Mouse (Mus musculus) MEL (cell line): ENCODE results near the gene Aldh3b2. TPM values are rescaled to one million over a fixed set of nuclear protein-coding genes. Genes with fewer than 3 reads are reported as not detected.

ENCODE experiments used
- DNase-seq: peaks from one replicate; pipeline ENCODE4 v3.0.0; 2011; ENCODE audit warnings: low read depth, low spot score
- H3K27ac ChIP-seq: 2 replicates; pipeline ENCODE4 v1.5.1; 2012; ENCODE audit warnings: low read depth, mild to moderate bottlenecking, control low read depth, low read length, moderate library complexity; ENCODE audit not compliant: control insufficient read depth
- H3K27me3 ChIP-seq, 2 experiments: fragments of 150-350 bp in 1 of 2; sonication (generic) in 1 of 2; 2 replicates each; pipeline ENCODE4 v1.6.1; 2012; ENCODE audit warnings: low read length in 2 of 2, mild to moderate bottlenecking in 2 of 2, improper control_type of control experiment in 1 of 2, moderate library complexity in 1 of 2; ENCODE audit not compliant: insufficient read depth in 2 of 2, control insufficient read depth in 1 of 2
- H3K36me3 ChIP-seq, 2 experiments: 2 replicates each; pipeline ENCODE4 v1.6.1; 2012 to 2014; ENCODE audit warnings: low read length in 2 of 2, improper control_type of control experiment in 1 of 2, inconsistent platforms in 1 of 2, mild to moderate bottlenecking in 1 of 2; ENCODE audit not compliant: insufficient read depth in 2 of 2, control insufficient read depth in 1 of 2
- H3K4me1 ChIP-seq, 2 experiments: fragments of 150-350 bp in 1 of 2; sonication (generic) in 1 of 2; 2 replicates each; pipeline ENCODE4 v1.6.1; 2012; ENCODE audit warnings: low read length in 2 of 2, improper control_type of control experiment in 1 of 2, mild to moderate bottlenecking in 1 of 2; ENCODE audit not compliant: insufficient read depth in 2 of 2, control insufficient read depth in 1 of 2
- H3K4me3 ChIP-seq, 2 experiments: fragments of 150-350 bp in 1 of 2; sonication (generic) in 1 of 2; 2 replicates each; pipeline ENCODE4 v1.5.1; 2012; ENCODE audit warnings: low read depth in 2 of 2, low read length in 2 of 2, mild to moderate bottlenecking in 2 of 2, moderate library complexity in 2 of 2, control low read depth in 1 of 2, improper control_type of control experiment in 1 of 2; ENCODE audit not compliant: control insufficient read depth in 1 of 2, insufficient read depth in 1 of 2
- H3K79me2 ChIP-seq: 2 replicates; pipeline ENCODE4 v1.6.1; 2012; ENCODE audit warnings: mild to moderate bottlenecking, low read length, moderate library complexity; ENCODE audit not compliant: control insufficient read depth, poor library complexity, insufficient read depth
- H3K9ac ChIP-seq: 2 replicates; pipeline ENCODE4 v1.6.1; 2012; ENCODE audit warnings: low read depth, mild to moderate bottlenecking, control low read depth, low read length, moderate library complexity; ENCODE audit not compliant: control insufficient read depth, poor library complexity, severe bottlenecking
- H3K9me3 ChIP-seq: fragments of 150-350 bp; sonication (generic); replicated peaks from 2 replicates; pipeline ENCODE4 v1.6.1; 2012; ENCODE audit warnings: mild to moderate bottlenecking, low read length, improper control_type of control experiment, moderate library complexity; ENCODE audit not compliant: insufficient read depth
- CHD1 ChIP-seq: IDR thresholded peaks from 2 replicates; pipeline ENCODE4 v1.6.1; 2012; ENCODE audit warnings: low read depth, mild to moderate bottlenecking, inconsistent platforms, low read length, improper control_type of control experiment
- CHD2 ChIP-seq: IDR thresholded peaks from 2 replicates; pipeline ENCODE4 v1.6.1; 2011; ENCODE audit warnings: low read length, improper control_type of control experiment
- CTCF ChIP-seq, 3 experiments: IDR thresholded peaks in 2 of 3; conservative IDR thresholded peaks in 1 of 3; 2 replicates each; pipeline ENCODE4 v1.5.1; 2011 to 2012; ENCODE audit warnings: low read length in 3 of 3, low read depth in 2 of 3, mild to moderate bottlenecking in 2 of 3, improper control_type of control experiment in 1 of 3, inconsistent platforms in 1 of 3, mixed read lengths in 1 of 3, moderate library complexity in 1 of 3; ENCODE audit not compliant: control insufficient read depth in 1 of 3, insufficient read depth in 1 of 3, poor library complexity in 1 of 3, severe bottlenecking in 1 of 3
- ELF1 ChIP-seq: IDR thresholded peaks from 2 replicates; pipeline ENCODE4 v1.6.1; 2014; ENCODE audit warnings: low read depth, mild to moderate bottlenecking, inconsistent platforms, low read length, improper control_type of control experiment, moderate library complexity
- EP300 ChIP-seq, 2 experiments: IDR thresholded peaks; 2 replicates each; pipeline ENCODE4 v1.6.1; 2011; ENCODE audit warnings: improper control_type of control experiment in 2 of 2, low read length in 2 of 2, low read depth in 1 of 2, mild to moderate bottlenecking in 1 of 2
- GATA1 ChIP-seq: IDR thresholded peaks from 2 replicates; pipeline ENCODE4 v1.6.1; 2011; ENCODE audit warnings: low read depth, low read length, improper control_type of control experiment
- HCFC1 ChIP-seq: IDR thresholded peaks from 2 replicates; pipeline ENCODE4 v1.6.1; 2012; ENCODE audit warnings: low read depth, mild to moderate bottlenecking, inconsistent platforms, low read length, improper control_type of control experiment, moderate library complexity
- JUND ChIP-seq: IDR thresholded peaks from 2 replicates; pipeline ENCODE4 v1.6.1; 2011; ENCODE audit warnings: low read depth, mild to moderate bottlenecking, improper control_type of control experiment, low read length
- KAT2A ChIP-seq: conservative IDR thresholded peaks from 2 replicates; pipeline ENCODE4 v1.6.1; 2012; ENCODE audit warnings: low read depth, low read length, improper control_type of control experiment, inconsistent platforms
- MAFK ChIP-seq: IDR thresholded peaks from 2 replicates; pipeline ENCODE4 v1.6.1; 2011; ENCODE audit warnings: low read depth, mild to moderate bottlenecking, low read length, improper control_type of control experiment, borderline replicate concordance
- MAX ChIP-seq: IDR thresholded peaks from 2 replicates; pipeline ENCODE4 v1.6.1; 2011; ENCODE audit warnings: low read length, improper control_type of control experiment
- MAZ ChIP-seq: IDR thresholded peaks from 2 replicates; pipeline ENCODE4 v1.6.1; 2012; ENCODE audit warnings: low read depth, mild to moderate bottlenecking, inconsistent platforms, low read length, improper control_type of control experiment
- MEF2A ChIP-seq: IDR thresholded peaks from 2 replicates; pipeline ENCODE4 v1.6.1; 2014; ENCODE audit warnings: low read depth, mild to moderate bottlenecking, inconsistent platforms, low read length, improper control_type of control experiment; ENCODE audit not compliant: poor library complexity, insufficient replicate concordance, severe bottlenecking; ENCODE audit errors: extremely low read depth
- MXI1 ChIP-seq: IDR thresholded peaks from 2 replicates; pipeline ENCODE4 v1.6.1; 2011; ENCODE audit warnings: mild to moderate bottlenecking, low read depth, low read length, improper control_type of control experiment
- MYB ChIP-seq: IDR thresholded peaks from 2 replicates; pipeline ENCODE4 v1.6.1; 2011; ENCODE audit warnings: mild to moderate bottlenecking, low read depth, low read length, improper control_type of control experiment
- NELFE ChIP-seq: IDR thresholded peaks from 2 replicates; pipeline ENCODE4 v1.6.1; 2011; ENCODE audit warnings: low read depth, low read length, improper control_type of control experiment
- POLR2A ChIP-seq, 2 experiments: IDR thresholded peaks; 2 replicates each; pipeline ENCODE4 v1.6.1; 2011 to 2012; ENCODE audit warnings: low read length in 2 of 2, mild to moderate bottlenecking in 2 of 2, control low read depth in 1 of 2, improper control_type of control experiment in 1 of 2, low read depth in 1 of 2, moderate library complexity in 1 of 2; ENCODE audit not compliant: control insufficient read depth in 1 of 2, insufficient read depth in 1 of 2, poor library complexity in 1 of 2
- POLR2AphosphoS2 ChIP-seq: IDR thresholded peaks from 2 replicates; pipeline ENCODE4 v1.6.1; 2011; ENCODE audit warnings: low read length, improper control_type of control experiment
- POLR2AphosphoS5 ChIP-seq: IDR thresholded peaks from 2 replicates; pipeline ENCODE4 v1.6.1; 2012; ENCODE audit warnings: low read depth, borderline replicate concordance, mild to moderate bottlenecking, inconsistent platforms, low read length, moderate library complexity, mixed read lengths
- RAD21 ChIP-seq: IDR thresholded peaks from 2 replicates; pipeline ENCODE4 v1.6.1; 2011; ENCODE audit warnings: mild to moderate bottlenecking, low read depth, low read length, improper control_type of control experiment
- RCOR1 ChIP-seq: IDR thresholded peaks from 2 replicates; pipeline ENCODE4 v1.6.1; 2012; ENCODE audit warnings: low read depth, mild to moderate bottlenecking, inconsistent platforms, low read length, improper control_type of control experiment
- SIN3A ChIP-seq: IDR thresholded peaks from 2 replicates; pipeline ENCODE4 v1.6.1; 2012; ENCODE audit warnings: low read length, improper control_type of control experiment, inconsistent platforms
- SMC3 ChIP-seq: IDR thresholded peaks from 2 replicates; pipeline ENCODE4 v1.6.1; 2011; ENCODE audit warnings: low read depth, low read length, improper control_type of control experiment
- TAL1 ChIP-seq: IDR thresholded peaks from 2 replicates; pipeline ENCODE4 v1.6.1; 2012; ENCODE audit warnings: mild to moderate bottlenecking, inconsistent platforms, low read length, moderate library complexity, mixed read lengths
- TBP ChIP-seq: IDR thresholded peaks from 2 replicates; pipeline ENCODE4 v1.8.0; 2011; ENCODE audit warnings: low read depth, low read length, improper control_type of control experiment
- UBTF ChIP-seq: IDR thresholded peaks from 2 replicates; pipeline ENCODE4 v1.6.1; 2012; ENCODE audit warnings: low read depth, mild to moderate bottlenecking, inconsistent platforms, low read length, improper control_type of control experiment, moderate library complexity, borderline replicate concordance; ENCODE audit not compliant: insufficient read depth
- USF2 ChIP-seq, 2 experiments: IDR thresholded peaks; 2 replicates each; pipeline ENCODE4 v1.6.1; 2011 to 2012; ENCODE audit warnings: improper control_type of control experiment in 2 of 2, low read length in 2 of 2, borderline replicate concordance in 1 of 2, inconsistent platforms in 1 of 2, low read depth in 1 of 2, mild to moderate bottlenecking in 1 of 2; ENCODE audit not compliant: insufficient read depth in 1 of 2
- ZC3H11A ChIP-seq: IDR thresholded peaks from 2 replicates; pipeline ENCODE4 v1.6.1; 2012; ENCODE audit warnings: low read depth, mild to moderate bottlenecking, inconsistent platforms, low read length, improper control_type of control experiment
- ZKSCAN1 ChIP-seq: IDR thresholded peaks from 2 replicates; pipeline ENCODE4 v1.6.1; 2012; ENCODE audit warnings: low read depth, mild to moderate bottlenecking, inconsistent platforms, low read length, improper control_type of control experiment, moderate library complexity
- ZMIZ1 ChIP-seq: IDR thresholded peaks from 2 replicates; pipeline ENCODE4 v1.6.1; 2012; ENCODE audit warnings: low read depth, mild to moderate bottlenecking, inconsistent platforms, low read length, improper control_type of control experiment, moderate library complexity
- ZNF384 ChIP-seq: IDR thresholded peaks from 2 replicates; pipeline ENCODE4 v1.6.1; 2012; ENCODE audit warnings: low read depth, mild to moderate bottlenecking, inconsistent platforms, low read length, improper control_type of control experiment
- polyA plus RNA-seq, 2 experiments: library from polyadenylated mRNA; stranded (reverse) in 1 of 2; unstranded in 1 of 2; fragments of >175 nt in 1 of 2; fragments of >200 nt in 1 of 2; gene quantifications; 2 replicates each; pipeline versions ENCODE4 v1.2.1 to v1.2.4; 2012; ENCODE audit warnings: low replicate concordance in 2 of 2, low read depth in 1 of 2; ENCODE audit not compliant: insufficient read length in 2 of 2, insufficient read depth in 1 of 2, missing spikeins in 1 of 2
- total RNA-seq: library from RNA; depleted of rRNA; stranded (reverse); fragments of 300-350 nt; gene quantifications from 2 replicates; pipeline ENCODE4 v1.2.3, GENCODE M21; 2012

Gene Aldh3b2
- total and polyA plus RNA-seq, 3 experiments: not detected

GRCm38 (mm10) chr19:3985261-3985681 lies 13.1 kb downstream of the Aldh3b2 start:
- Histone ChIP-seq H3K4me3 (no peak overlapping the region), H3K9me3 (no peaks in the 10 kb centered on the region), H3K27me3 (no peaks in the 10 kb centered on the region; a peak in 1 of 4 replicates), H3K27ac (no peak overlapping the region), H3K79me2 (no peaks in the 10 kb centered on the region), H3K9ac (no peak overlapping the region), H3K4me1 (peaks cover 0 to 8% of the 10 kb centered on the region in 2 experiments; a peak in 2 of 4 replicates), H3K36me3 (no peaks in the 10 kb centered on the region; a peak in 1 of 4 replicates)
- TF ChIP-seq MAZ: no peak
- TF ChIP-seq NELFE: no peak
- no peak for TF ChIP-seq GATA1
- TF ChIP-seq MAFK: no peak
- no peak for TF ChIP-seq SIN3A
- TF ChIP-seq POLR2AphosphoS2: no peak
- TF ChIP-seq MYB: no peak
- TF ChIP-seq UBTF: no peak
- no peak for TF ChIP-seq POLR2AphosphoS5
- TF ChIP-seq USF2 (IDR thresholded peaks at IDR 0.05; ENCODE audit: borderline replicate concordance in 1 of 2, insufficient read depth in 1 of 2, low read depth in 1 of 2, low read length in 2 of 2): no peak
- TF ChIP-seq CHD1: no peak
- no peak for TF ChIP-seq JUND
- no peak for TF ChIP-seq ZKSCAN1
- no peak for TF ChIP-seq MAX
- TF ChIP-seq ELF1: no peak
- TF ChIP-seq CTCF (IDR thresholded peaks at IDR 0.05 in 2 of 3, conservative IDR thresholded peaks at IDR 0.05 in 1 of 3; ENCODE audit: control insufficient read depth in 1 of 3, insufficient read depth in 1 of 3, low read depth in 2 of 3, low read length in 3 of 3, poor library complexity in 1 of 3, severe bottlenecking in 1 of 3): no peak
- no peak for TF ChIP-seq RCOR1
- TF ChIP-seq CHD2: no peak
- TF ChIP-seq SMC3: no peak
- no peak for TF ChIP-seq MXI1
- no peak for DNase-seq

- H3K27ac ChIP-seq: no peak within 1 kb of the TSS
- peak within 1 kb of the TSS; percentile 67 for H3K9ac ChIP-seq
- no peaks in the 10 kb centered on the region for H3K9me3 ChIP-seq
- H3K79me2 ChIP-seq: no peaks in the 10 kb centered on the region
- no peaks in the 10 kb centered on the region; a peak in 1 of 4 replicates for H3K27me3 ChIP-seq
- H3K36me3 ChIP-seq: no peaks in the 10 kb centered on the region; a peak in 1 of 4 replicates
- H3K4me3 ChIP-seq: peak within 1 kb of the TSS; percentile 31 to 65
- peaks cover 0 to 8% of the 10 kb centered on the region in 2 experiments; a peak in 2 of 4 replicates for H3K4me1 ChIP-seq
- DNase-seq: peak; percentile 86
- TF ChIP-seq ZKSCAN1: no peak
- TF ChIP-seq TBP: peak; percentile 93
- TF ChIP-seq EP300 (IDR thresholded peaks at IDR 0.05; ENCODE audit: low read depth in 1 of 2, low read length in 2 of 2): no peak
- TF ChIP-seq HCFC1: peak; percentile 68
- no peak for TF ChIP-seq RCOR1
- no peak for TF ChIP-seq RAD21
- no peak for TF ChIP-seq ZNF384
- peak; percentile 90 for TF ChIP-seq ZMIZ1
- no peak for TF ChIP-seq ZC3H11A
- TF ChIP-seq JUND: no peak
- no peak for TF ChIP-seq MEF2A
- TF ChIP-seq MYB: no peak
- TF ChIP-seq MAFK: no peak
- peak; percentile 93 to 95 for TF ChIP-seq POLR2A (IDR thresholded peaks at IDR 0.05; ENCODE audit: control insufficient read depth in 1 of 2, insufficient read depth in 1 of 2, low read depth in 1 of 2, low read length in 2 of 2, poor library complexity in 1 of 2)
- TF ChIP-seq UBTF: no peak
- TF ChIP-seq TAL1: no peak
- TF ChIP-seq NELFE: peak; percentile 89
- no peak for TF ChIP-seq MAX
- no peak for TF ChIP-seq KAT2A
- no peak for TF ChIP-seq MXI1
Observed at GRCm38 (mm10) chr19:3986334-3986733, 14.2 kb downstream of the Aldh3b2 start, which contains the start of gene Acy3. Acy3 (plus strand) TSS chr19:3986570.
